Mouse (Mus musculus) heart, embryonic 12.5 days (tissue): Measurements from ENCODE around the gene Pik3r6. TPM values are rescaled to one million over a fixed set of nuclear protein-coding genes. Genes with fewer than 3 reads are reported as not detected.

ENCODE experiments used
- polyA plus RNA-seq: library from polyadenylated mRNA; unstranded; fragments of >200 nt; fragmentation: Nextera tagmentation; extraction: Ambion mirVana; gene quantifications from 2 replicates; pipeline ENCODE4 v1.2.1, GENCODE M21; 2016

The Pik3r6 gene
- polyA plus RNA-seq, 1 experiment from 2014 or later = 2.1 TPM

Other genes starting within 250 kb of the Pik3r6 start
- gene Ntn1, start 102.2 kb upstream of the Pik3r6 start, polyA plus RNA-seq = 38.6 and 41.9 TPM in 2 replicates
- 0.14 and 0.21 TPM in 2 replicates for gene Pik3r5, start 70.9 kb upstream of the Pik3r6 start, polyA plus RNA-seq
- 0.08 TPM in 1 of 2 replicates, not detected in the other for gene Mfsd6l, start 53.2 kb downstream of the Pik3r6 start, polyA plus RNA-seq
- 0.46 and 0.55 TPM in 2 replicates for gene Ccdc42, start 84.0 kb downstream of the Pik3r6 start, polyA plus RNA-seq
- 219 and 235 TPM in 2 replicates for gene Myh10, start 188.5 kb downstream of the Pik3r6 start, polyA plus RNA-seq